Mouse (Mus musculus) cerebellum, adult 2 months (tissue): ENCODE results near the gene Sec14l4. TPM values are rescaled to one million over a fixed set of nuclear protein-coding genes. Genes with fewer than 3 reads are reported as not detected.

Experiments
- DNase-seq, 2 experiments: peaks; one replicate each; pipeline ENCODE4 v3.0.0; 2021
- H3K27ac ChIP-seq: fragments of 200-500 bp; 2 replicates; pipeline ENCODE4 v1.5.1; 2012; ENCODE audit warnings: low read length, control low read depth, inconsistent platforms; ENCODE audit not compliant: insufficient read depth
- H3K27me3 ChIP-seq: fragments of 200-500 bp; 2 replicates; pipeline ENCODE4 v1.6.1; 2012; ENCODE audit warnings: inconsistent platforms, mild to moderate bottlenecking, low read length, moderate library complexity; ENCODE audit not compliant: control insufficient read depth, insufficient read depth
- H3K4me1 ChIP-seq: fragments of 200-500 bp; 2 replicates; pipeline ENCODE4 v1.6.1; 2011; ENCODE audit warnings: low read length; ENCODE audit not compliant: control insufficient read depth, insufficient read depth
- H3K4me3 ChIP-seq: fragments of 200-500 bp; replicated peaks from 2 replicates; pipeline ENCODE3; 2011; ENCODE audit warnings: mild to moderate bottlenecking, low read depth, low read length, control low read depth; ENCODE audit not compliant: insufficient read depth
- CTCF ChIP-seq: fragments of 200-500 bp; IDR thresholded peaks from 2 replicates; pipeline ENCODE4 v1.5.1; 2011; ENCODE audit warnings: low read depth, mild to moderate bottlenecking, control low read depth, low read length, moderate library complexity, borderline replicate concordance; ENCODE audit not compliant: insufficient read depth
- POLR2A ChIP-seq: fragments of 200-500 bp; IDR thresholded peaks from 2 replicates; pipeline ENCODE4 v1.6.1; 2011; ENCODE audit warnings: low read length, control low read depth, borderline replicate concordance; ENCODE audit not compliant: insufficient read depth
- WGBS: fragments of 180-500 bp; shearing (Covaris S2); methylation state at CpG from one replicate; pipeline ENCODE4 v1.1.7; 2018; 5-methylcytosine and 5-hydroxymethylcytosine counted together
- polyA plus RNA-seq: library from polyadenylated mRNA; depleted of rRNA; stranded (reverse); fragments of >200 nt; gene quantifications from 2 replicates; pipeline ENCODE4 v1.2.3, GENCODE M21; 2012

Gene Sec14l4
- polyA plus RNA-seq, 1 experiment: 0.05 TPM

DNA sequence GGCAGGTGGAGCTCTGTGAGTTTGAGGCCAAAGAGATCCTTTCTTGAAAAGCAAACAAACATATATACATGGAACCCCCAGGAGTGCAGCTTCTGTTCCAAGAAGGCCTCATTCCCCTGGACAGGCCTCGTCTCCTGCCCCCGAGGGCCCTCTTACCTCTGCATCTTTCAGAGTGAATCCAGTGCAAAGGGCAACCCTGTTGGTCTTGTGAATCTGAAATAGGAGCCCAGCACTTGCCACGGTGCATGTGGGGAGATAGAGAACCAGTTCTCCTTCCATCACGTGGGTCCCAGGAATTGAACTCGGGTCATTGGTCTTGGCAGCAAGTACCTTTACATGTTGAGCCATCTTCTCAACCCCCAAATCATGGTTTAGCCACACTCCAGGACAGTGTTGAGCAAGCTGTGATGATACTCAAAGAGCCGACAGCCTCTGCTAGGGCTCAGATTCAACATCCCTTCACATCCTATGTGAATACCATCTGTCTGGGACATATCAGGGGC, 9.9 kb downstream of the Sec14l4 start:
- TF ChIP-seq CTCF (no peak), POLR2A (no peak)
- H3K27me3 ChIP-seq: no peaks in the 10 kb centered on the region
- no peak for DNase-seq
- H3K4me3 ChIP-seq: no peak overlapping the region
- no peaks in the 10 kb centered on the region for H3K4me1 ChIP-seq
- WGBS: 79% methylated on average over 6 of the region's 6 CpGs
- H3K27ac ChIP-seq: no peak overlapping the region

DNA sequence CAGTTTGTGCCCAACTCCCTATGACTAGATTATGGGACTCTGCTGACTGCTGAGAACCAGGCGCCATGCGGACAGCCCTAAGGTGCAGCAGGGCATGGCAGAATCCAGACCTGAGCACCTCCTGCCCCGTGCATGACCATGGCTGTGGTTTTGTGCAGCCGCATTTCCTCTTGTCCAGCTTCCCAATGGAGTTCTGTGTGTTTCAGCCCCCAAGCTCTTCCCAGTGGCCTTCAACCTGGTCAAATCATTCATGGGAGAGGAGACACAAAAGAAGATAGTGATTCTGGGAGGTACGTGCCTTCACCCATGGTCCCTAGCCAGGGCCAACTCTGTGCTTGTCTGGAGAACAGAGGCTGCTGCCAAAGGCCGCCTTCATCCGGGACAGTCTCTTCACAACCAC, 11.8 kb downstream of the Sec14l4 start:
- DNase-seq: no peak
- TF ChIP-seq CTCF (no peak), POLR2A (no peak)
- no peak overlapping the region for H3K4me3 ChIP-seq
- no peak overlapping the region for H3K27ac ChIP-seq
- H3K4me1 ChIP-seq: no peaks in the 10 kb centered on the region
- WGBS: 83% methylated on average over 7 of the region's 7 CpGs
- H3K27me3 ChIP-seq: no peaks in the 10 kb centered on the region

DNA sequence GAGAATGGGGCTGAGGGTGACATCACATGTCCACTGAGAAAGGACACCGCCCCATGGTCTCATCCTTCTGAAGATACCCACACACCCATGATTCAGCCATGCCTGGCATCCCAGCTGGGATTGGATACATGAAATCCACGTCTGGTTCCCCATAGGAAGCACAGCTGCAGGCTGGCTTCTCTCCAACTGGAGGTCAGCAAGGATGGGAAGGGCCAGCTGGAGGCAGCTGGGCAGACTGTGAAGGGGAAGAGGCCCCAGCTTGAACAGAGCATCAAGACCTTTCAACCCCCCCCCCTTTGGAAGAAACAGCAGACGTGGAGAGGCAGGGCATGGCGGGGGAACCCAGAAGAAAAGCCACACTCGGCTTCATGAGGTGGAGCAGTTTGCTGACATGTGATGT, 15.3 kb downstream of the Sec14l4 start:
- DNase-seq: no peak
- H3K27ac ChIP-seq: no peak overlapping the region
- TF ChIP-seq CTCF: no peak
- no peak for TF ChIP-seq POLR2A
- H3K4me1 ChIP-seq: no peaks in the 10 kb centered on the region
- no peaks in the 10 kb centered on the region for H3K27me3 ChIP-seq
- no peak overlapping the region for H3K4me3 ChIP-seq
- WGBS: 48% methylated on average over 5 of the region's 5 CpGs

DNA sequence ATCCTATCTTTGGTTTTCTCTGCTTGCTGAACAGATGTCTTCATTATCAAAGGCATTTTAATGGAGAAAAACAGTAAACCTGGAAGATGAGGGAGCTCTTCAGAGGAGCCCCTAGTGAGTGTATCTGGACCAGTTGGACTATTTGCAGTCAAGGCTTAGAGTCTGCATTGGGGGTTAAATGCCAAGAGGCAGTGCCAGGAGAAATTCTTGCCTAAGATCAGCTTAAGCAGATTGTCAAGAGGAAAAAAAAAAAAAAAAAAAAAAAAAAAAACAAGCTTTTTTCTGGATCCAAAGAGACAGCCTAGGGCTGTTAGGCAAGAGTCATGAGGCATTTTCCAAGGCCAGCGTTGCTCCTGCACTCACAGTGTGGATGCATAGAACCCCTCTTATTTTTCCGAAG, 16.5 kb downstream of the Sec14l4 start:
- Histone ChIP-seq H3K4me1 (no peaks in the 10 kb centered on the region), H3K4me3 (no peak overlapping the region), H3K27me3 (no peaks in the 10 kb centered on the region), H3K27ac (no peak overlapping the region)
- no peak for TF ChIP-seq POLR2A
- no peak for TF ChIP-seq CTCF
- WGBS: 90% methylated on average over 2 of the region's 2 CpGs
- no peak for DNase-seq

DNA sequence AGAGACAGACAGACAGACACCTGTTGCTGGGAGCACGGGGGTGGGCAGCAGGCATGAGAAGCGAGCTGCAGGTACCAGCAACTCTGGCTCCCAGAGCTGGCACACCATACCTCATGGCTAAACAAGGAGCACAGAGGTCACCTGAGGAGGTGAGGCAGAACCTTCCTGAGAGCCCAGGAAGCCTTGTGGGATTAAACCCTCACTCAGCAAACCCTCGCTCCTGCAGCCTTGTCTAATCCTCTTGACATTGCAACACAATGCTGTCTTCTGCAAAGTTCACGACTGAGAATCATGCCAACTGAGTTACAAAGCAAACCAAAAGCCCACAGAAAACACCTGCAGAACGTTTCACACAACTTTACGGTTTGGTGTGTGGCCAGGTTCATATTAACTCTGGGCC, 17.2 kb downstream of the Sec14l4 start:
- H3K4me1 ChIP-seq: no peaks in the 10 kb centered on the region
- no peak overlapping the region for H3K4me3 ChIP-seq
- no peaks in the 10 kb centered on the region for H3K27me3 ChIP-seq
- no peak overlapping the region for H3K27ac ChIP-seq
- no peak for DNase-seq
- TF ChIP-seq CTCF (no peak), POLR2A (no peak)
- 82% methylated on average over 6 of the region's 6 CpGs for WGBS

DNA sequence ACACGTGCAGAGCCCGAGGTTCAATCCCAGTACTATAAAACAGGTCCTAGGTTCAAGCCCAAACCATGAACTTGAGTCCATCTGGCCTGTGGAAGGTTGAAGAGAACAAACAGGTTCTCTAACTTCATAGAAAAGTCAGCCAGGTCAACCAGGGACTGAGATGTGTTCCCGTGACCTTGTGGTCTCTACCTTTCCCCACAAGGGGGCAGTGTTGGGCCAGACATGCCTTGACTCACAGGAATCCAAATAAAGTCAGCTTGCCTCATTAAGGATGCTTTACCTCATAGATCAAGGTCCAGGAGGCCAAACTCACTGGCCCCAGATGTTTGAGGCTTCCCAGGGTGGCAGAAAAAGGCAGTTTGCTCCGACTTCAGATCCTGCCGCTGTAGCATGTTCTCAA, 22.3 kb downstream of the Sec14l4 start:
- Histone ChIP-seq H3K27me3 (no peaks in the 10 kb centered on the region), H3K4me3 (no peak overlapping the region), H3K4me1 (no peaks in the 10 kb centered on the region), H3K27ac (no peak overlapping the region)
- WGBS: 20% methylated on average over 5 of the region's 5 CpGs
- DNase-seq: peak; percentile 46 to 65
- TF ChIP-seq CTCF (peak; percentile 89), POLR2A (no peak)

DNA sequence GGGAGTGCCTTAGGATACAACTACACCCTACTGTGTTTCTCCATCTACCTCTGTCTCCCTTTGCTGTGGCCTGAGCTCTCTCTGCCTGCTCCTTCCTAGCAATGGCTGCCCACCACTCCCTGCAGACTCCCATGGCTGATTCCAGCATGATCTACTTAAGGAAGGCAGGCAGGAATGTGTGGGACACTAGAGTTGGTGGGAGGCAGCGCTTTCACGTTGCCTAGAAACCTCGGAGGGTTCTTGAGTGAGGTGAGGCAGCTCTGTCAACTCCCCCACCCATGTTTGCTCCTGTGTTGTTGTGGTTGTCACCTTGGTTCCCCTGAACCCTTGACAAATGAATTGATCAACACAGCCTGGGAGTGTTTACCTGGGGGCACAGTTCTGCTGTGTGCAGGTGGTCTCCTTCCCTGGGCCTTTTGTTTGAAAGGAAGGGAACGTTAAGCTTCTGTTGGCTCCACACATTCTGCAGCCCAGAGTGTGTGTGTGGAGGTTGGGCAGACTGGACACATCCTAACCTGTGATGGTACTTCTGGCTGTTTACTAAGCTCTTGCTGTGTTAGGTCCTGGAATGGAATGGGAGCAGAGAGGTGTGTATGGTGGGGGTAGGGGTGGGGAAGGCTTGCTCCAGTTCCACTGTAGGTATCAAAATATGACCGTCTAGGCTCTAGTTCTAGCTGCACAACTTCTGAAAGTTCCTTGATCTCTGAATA, 29.8 kb downstream of the Sec14l4 start:
- Histone ChIP-seq H3K27ac (no peak overlapping the region), H3K27me3 (no peaks in the 10 kb centered on the region), H3K4me1 (no peaks in the 10 kb centered on the region), H3K4me3 (no peak overlapping the region)
- WGBS: 78% methylated on average over 5 of the region's 5 CpGs
- no peak for DNase-seq
- TF ChIP-seq POLR2A: no peak
- no peak for TF ChIP-seq CTCF

DNA sequence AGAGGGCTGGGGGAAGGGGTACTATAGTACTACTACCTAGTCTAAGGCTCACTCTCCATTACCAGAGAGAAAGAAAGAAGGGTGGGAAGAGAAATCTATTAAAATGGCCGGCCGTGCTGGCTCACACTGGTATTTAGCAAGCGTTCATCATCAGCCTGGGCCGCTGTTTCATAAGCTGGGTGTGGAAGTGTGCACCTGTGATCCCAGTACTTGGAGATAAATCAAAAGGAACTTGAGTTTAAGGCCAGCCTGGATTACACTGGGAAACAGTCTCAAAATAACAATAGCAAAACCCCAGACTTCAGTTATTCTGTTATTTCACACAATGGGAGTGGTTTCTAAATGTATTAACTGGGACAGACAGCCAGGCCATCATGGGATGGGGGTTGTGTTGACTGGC, 31.3 kb downstream of the Sec14l4 start:
- Histone ChIP-seq H3K27ac (no peak overlapping the region), H3K4me1 (no peaks in the 10 kb centered on the region), H3K4me3 (no peak overlapping the region), H3K27me3 (no peaks in the 10 kb centered on the region)
- WGBS: 91% methylated on average over 4 of the region's 4 CpGs
- no peak for DNase-seq
- no peak for TF ChIP-seq POLR2A
- no peak for TF ChIP-seq CTCF
